Mouse (Mus musculus) embryo, embryonic 10.5 days (tissue): ENCODE measurements at regions not wholly inside any gene's neighbourhood (a gene's known extent, or its start where the extent isn't known, plus 50 kb on each side); places are given as distances from the start of the nearest gene placed in this dataset.
A peak's percentile ranks its signal among the peaks of the same experiment; 100 is the strongest.
"Not testable (repeated sequence)": the region's sequence is repeated elsewhere in the genome, so short reads cannot be mapped to it uniquely, and the experiment has no call there.

ENCODE experiments used
- DNase-seq: peaks from one replicate; pipeline ENCODE4 v3.0.0-alpha.2; 2015; ENCODE audit warnings: low spot score

- no peak for DNase-seq
Observed at GRCm38 (mm10) chr11:48657851-48658250, 142.3 kb upstream of the Rack1 start.

GRCm38 (mm10) chr11:48661641-48662040 lies 138.5 kb upstream of the Rack1 start:
- DNase-seq: no peak

GRCm38 (mm10) chr11:48684781-48685314 lies 115.3 kb upstream of the Rack1 start:
- DNase-seq: no peak

GRCm38 (mm10) chr11:48690070-48690469 lies 110.1 kb upstream of the Rack1 start:
- DNase-seq: no peak

- DNase-seq: peak; percentile 68
Observed at GRCm38 (mm10) chr11:48696352-48696751, 103.8 kb upstream of the Rack1 start.

GRCm38 (mm10) chr11:48697191-48697590 lies 102.9 kb upstream of the Rack1 start:
- DNase-seq: no peak

- DNase-seq: no peak
Observed at GRCm38 (mm10) chr11:48707192-48707591, 92.9 kb upstream of the Rack1 start.

GRCm38 (mm10) chr11:48710972-48711371 lies 89.2 kb upstream of the Rack1 start:
- DNase-seq: no peak

GRCm38 (mm10) chr11:48724068-48724467 lies 76.1 kb upstream of the Rack1 start:
- DNase-seq: no peak

GRCm38 (mm10) chr11:48730826-48731225 lies 69.3 kb upstream of the Rack1 start:
- not testable (repeated sequence) for DNase-seq

GRCm38 (mm10) chr11:48746503-48746902 lies 53.6 kb upstream of the Rack1 start:
- DNase-seq: no peak

- DNase-seq: no peak
Observed at GRCm38 (mm10) chr11:48748066-48748465, 52.1 kb upstream of the Rack1 start.
